Mouse (Mus musculus): ENCODE measurements at regions not wholly inside any gene's neighbourhood (a gene's known extent, or its start where the extent isn't known, plus 50 kb on each side); places are given as distances from the start of the nearest gene placed in this dataset.

GRCm38 (mm10) chr1:64222475-64222874, 100.4 kb upstream of the Klf7 start:
- no peaks in the 10 kb centered on the region for H3K9me3 ChIP-seq (replicated peaks)
- H3K9ac ChIP-seq, result no peak overlapping the region
- no peak overlapping the region for H3K4me3 ChIP-seq (replicated peaks)
- H3K4me2 ChIP-seq, result no peak overlapping the region
- no peak overlapping the region for H3K27ac ChIP-seq
- ATAC-seq (replicated peaks; ENCODE audit: low FRiP score), result no peak
- no peaks in the 10 kb centered on the region for H3K27me3 ChIP-seq
- 44% methylated on average over 2 of the region's 2 CpGs for WGBS
- H3K4me1 ChIP-seq, result peaks cover 20% of the 10 kb centered on the region
- no peaks in the 10 kb centered on the region for H3K36me3 ChIP-seq

- no peak overlapping the region for H3K9ac ChIP-seq
- no peak for ATAC-seq (replicated peaks; ENCODE audit: low FRiP score)
- 89% methylated on average over 1 of the region's 1 CpGs for WGBS
These were observed 98.4 kb upstream of the Klf7 start for GRCm38 (mm10) chr1:64220486-64220885.

GRCm38 (mm10) chr1:64220040-64220439, 98.0 kb upstream of the Klf7 start:
- Histone ChIP-seq H3K36me3 (no peaks in the 10 kb centered on the region), H3K9me3 (replicated peaks) (no peaks in the 10 kb centered on the region), H3K4me3 (replicated peaks) (no peak overlapping the region), H3K4me1 (peaks cover 11% of the 10 kb centered on the region; the same call in 1 of the 2 replicates), H3K4me2 (no peak overlapping the region), H3K27ac (no peak overlapping the region), H3K27me3 (no peaks in the 10 kb centered on the region), H3K9ac (no peak overlapping the region)
- ATAC-seq (replicated peaks; ENCODE audit: low FRiP score), result no peak
- 90% methylated on average over 5 of the region's 5 CpGs for WGBS

More at GRCm38 (mm10) chr1:64220486-64220885, 98.4 kb upstream of the Klf7 start:
- H3K27me3 ChIP-seq, result no peaks in the 10 kb centered on the region
- H3K4me2 ChIP-seq, result no peak overlapping the region
- H3K27ac ChIP-seq, result no peak overlapping the region
- H3K9me3 ChIP-seq (replicated peaks), result no peaks in the 10 kb centered on the region
- H3K36me3 ChIP-seq, result no peaks in the 10 kb centered on the region
- H3K4me3 ChIP-seq (replicated peaks), result no peak overlapping the region
- peaks cover 11% of the 10 kb centered on the region; the same call in 1 of the 2 replicates for H3K4me1 ChIP-seq

GRCm38 (mm10) chr1:64215646-64216045, 93.6 kb upstream of the Klf7 start:
- WGBS, result 56% methylated on average over 4 of the region's 4 CpGs
- H3K27ac ChIP-seq, result no peak overlapping the region
- no peaks in the 10 kb centered on the region for H3K4me1 ChIP-seq
- no peak for ATAC-seq (replicated peaks; ENCODE audit: low FRiP score)
- no peak overlapping the region for H3K4me2 ChIP-seq
- no peak overlapping the region for H3K4me3 ChIP-seq (replicated peaks)
- H3K9ac ChIP-seq, result no peak overlapping the region
- H3K27me3 ChIP-seq, result no peaks in the 10 kb centered on the region
- H3K9me3 ChIP-seq (replicated peaks), result no peaks in the 10 kb centered on the region
- H3K36me3 ChIP-seq, result no peaks in the 10 kb centered on the region

- no peaks in the 10 kb centered on the region for H3K27me3 ChIP-seq
- no peaks in the 10 kb centered on the region for H3K9me3 ChIP-seq (replicated peaks)
- H3K4me3 ChIP-seq (replicated peaks), result no peak overlapping the region
- WGBS, result 76% methylated on average over 1 of the region's 1 CpGs
- H3K4me1 ChIP-seq, result no peaks in the 10 kb centered on the region
- no peaks in the 10 kb centered on the region for H3K36me3 ChIP-seq
- no peak for ATAC-seq (replicated peaks; ENCODE audit: low FRiP score)
- no peak overlapping the region for H3K27ac ChIP-seq
- H3K9ac ChIP-seq, result no peak overlapping the region
- H3K4me2 ChIP-seq, result no peak overlapping the region
These were observed 87.0 kb upstream of the Klf7 start for GRCm38 (mm10) chr1:64209131-64209530.

- Histone ChIP-seq H3K4me1 (no peaks in the 10 kb centered on the region), H3K36me3 (no peaks in the 10 kb centered on the region), H3K4me3 (replicated peaks) (no peak overlapping the region), H3K9ac (no peak overlapping the region), H3K4me2 (no peak overlapping the region), H3K27me3 (no peaks in the 10 kb centered on the region), H3K27ac (no peak overlapping the region), H3K9me3 (replicated peaks) (no peaks in the 10 kb centered on the region)
- WGBS, result 33% methylated on average over 5 of the region's 5 CpGs
- no peak for ATAC-seq (replicated peaks; ENCODE audit: low FRiP score)
These were observed 78.4 kb upstream of the Klf7 start for GRCm38 (mm10) chr1:64200387-64201023.

- H3K9ac ChIP-seq, result no peak overlapping the region
- H3K36me3 ChIP-seq, result no peaks in the 10 kb centered on the region
- H3K9me3 ChIP-seq (replicated peaks), result no peaks in the 10 kb centered on the region
- H3K27ac ChIP-seq, result no peak overlapping the region
- H3K27me3 ChIP-seq, result no peaks in the 10 kb centered on the region
- no peak for ATAC-seq (replicated peaks; ENCODE audit: low FRiP score)
- no peak overlapping the region for H3K4me3 ChIP-seq (replicated peaks)
- no peaks in the 10 kb centered on the region for H3K4me1 ChIP-seq
- WGBS, result 89% methylated on average over 5 of the region's 5 CpGs
- no peak overlapping the region for H3K4me2 ChIP-seq
These were observed 76.7 kb upstream of the Klf7 start for GRCm38 (mm10) chr1:64198781-64199180.

GRCm38 (mm10) chr1:64198322-64198721, 76.2 kb upstream of the Klf7 start:
- Histone ChIP-seq H3K4me2 (no peak overlapping the region), H3K9ac (no peak overlapping the region), H3K27me3 (no peaks in the 10 kb centered on the region), H3K4me3 (replicated peaks) (no peak overlapping the region), H3K4me1 (peaks cover 4% of the 10 kb centered on the region; the same call in 1 of the 2 replicates), H3K36me3 (no peaks in the 10 kb centered on the region), H3K27ac (no peak overlapping the region), H3K9me3 (replicated peaks) (no peaks in the 10 kb centered on the region)
- 95% methylated on average over 2 of the region's 2 CpGs for WGBS
- no peak for ATAC-seq (replicated peaks; ENCODE audit: low FRiP score)

- Histone ChIP-seq H3K36me3 (no peaks in the 10 kb centered on the region), H3K9me3 (replicated peaks) (no peaks in the 10 kb centered on the region), H3K4me2 (no peak overlapping the region), H3K27ac (no peak overlapping the region), H3K9ac (no peak overlapping the region), H3K4me1 (peaks cover 21% of the 10 kb centered on the region; the same call in 1 of the 2 replicates), H3K4me3 (replicated peaks) (no peak overlapping the region), H3K27me3 (no peaks in the 10 kb centered on the region)
- 56% methylated on average over 4 of the region's 4 CpGs for WGBS
- ATAC-seq (replicated peaks; ENCODE audit: low FRiP score), result no peak
These were observed 73.9 kb upstream of the Klf7 start for GRCm38 (mm10) chr1:64195970-64196491.

GRCm38 (mm10) chr1:64195294-64195693, 73.2 kb upstream of the Klf7 start:
- Histone ChIP-seq H3K9me3 (replicated peaks) (no peaks in the 10 kb centered on the region), H3K9ac (no peak overlapping the region), H3K27ac (no peak overlapping the region), H3K36me3 (no peaks in the 10 kb centered on the region), H3K27me3 (no peaks in the 10 kb centered on the region), H3K4me1 (peaks cover 21% of the 10 kb centered on the region; the same call in 1 of the 2 replicates), H3K4me2 (no peak overlapping the region), H3K4me3 (replicated peaks) (no peak overlapping the region)
- 68% methylated on average over 4 of the region's 4 CpGs for WGBS
- no peak for ATAC-seq (replicated peaks; ENCODE audit: low FRiP score)

- H3K27ac ChIP-seq, result peak overlapping the region; percentile 60
These were observed 71.2 kb upstream of the Klf7 start for GRCm38 (mm10) chr1:64193150-64193838.

GRCm38 (mm10) chr1:64192736-64193135, 70.7 kb upstream of the Klf7 start:
- WGBS, result 79% methylated on average over 3 of the region's 3 CpGs
- Histone ChIP-seq H3K27me3 (no peaks in the 10 kb centered on the region), H3K27ac (peak overlapping the region; percentile 60), H3K4me2 (no peak overlapping the region), H3K36me3 (no peaks in the 10 kb centered on the region), H3K9ac (no peak overlapping the region), H3K4me1 (peaks cover 29% of the 10 kb centered on the region), H3K4me3 (replicated peaks) (no peak overlapping the region), H3K9me3 (replicated peaks) (no peaks in the 10 kb centered on the region)
- no peak for ATAC-seq (replicated peaks; ENCODE audit: low FRiP score)

More at GRCm38 (mm10) chr1:64193150-64193838, 71.2 kb upstream of the Klf7 start:
- ATAC-seq (replicated peaks; ENCODE audit: low FRiP score), result 0 out of 2 replicates have a peak, but pooled peaks have one; percentile 22
- Histone ChIP-seq H3K36me3 (no peaks in the 10 kb centered on the region), H3K4me1 (peaks cover 29% of the 10 kb centered on the region), H3K4me2 (no peak overlapping the region), H3K9ac (no peak overlapping the region), H3K4me3 (replicated peaks) (no peak overlapping the region), H3K9me3 (replicated peaks) (no peaks in the 10 kb centered on the region), H3K27me3 (no peaks in the 10 kb centered on the region)
- 34% methylated on average over 13 of the region's 13 CpGs for WGBS
